Mouse (Mus musculus) thymus, postnatal 36 days (tissue): Measurements from ENCODE around the gene Secisbp2.

ENCODE experiments used
- DNase-seq, 2 experiments: peaks; one replicate each; pipeline ENCODE4 v3.0.0; 2022; ENCODE audit warnings: mixed read lengths in 2 of 2

Gene Secisbp2

GRCm38 (mm10) chr13:51685290-51685966, 33.9 kb downstream of the Secisbp2 start:
- no peak for DNase-seq

- no peak for DNase-seq
These were observed 35.5 kb downstream of the Secisbp2 start for GRCm38 (mm10) chr13:51686966-51687365.

- no peak for DNase-seq
These were observed 37.2 kb downstream of the Secisbp2 start for GRCm38 (mm10) chr13:51688688-51689087.

GRCm38 (mm10) chr13:51696481-51696880, 45.0 kb downstream of the Secisbp2 start:
- no peak for DNase-seq

- no peak for DNase-seq
These were observed 46.0 kb downstream of the Secisbp2 start for GRCm38 (mm10) chr13:51697455-51697854.

DNA sequence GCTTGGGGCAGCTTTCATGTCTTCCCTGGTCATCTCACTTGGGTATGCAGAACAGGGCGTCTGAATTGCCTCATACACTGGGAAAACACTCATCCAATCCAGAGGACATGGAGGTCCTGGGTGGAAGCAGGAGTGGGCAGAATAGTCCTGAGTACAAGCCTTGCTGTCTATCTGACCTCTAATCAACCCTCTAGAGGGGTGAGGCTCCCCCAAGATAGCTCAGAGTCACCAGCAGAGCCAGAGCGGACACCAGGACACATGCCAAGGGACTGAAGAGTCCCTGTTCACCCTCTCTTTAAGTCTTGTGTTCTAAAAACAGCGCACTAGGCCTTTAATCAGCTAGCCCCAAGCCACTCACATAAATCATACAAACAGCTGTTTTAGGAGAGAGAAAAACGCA, 46.4 kb downstream of the Secisbp2 start:
- DNase-seq = no peak

DNA sequence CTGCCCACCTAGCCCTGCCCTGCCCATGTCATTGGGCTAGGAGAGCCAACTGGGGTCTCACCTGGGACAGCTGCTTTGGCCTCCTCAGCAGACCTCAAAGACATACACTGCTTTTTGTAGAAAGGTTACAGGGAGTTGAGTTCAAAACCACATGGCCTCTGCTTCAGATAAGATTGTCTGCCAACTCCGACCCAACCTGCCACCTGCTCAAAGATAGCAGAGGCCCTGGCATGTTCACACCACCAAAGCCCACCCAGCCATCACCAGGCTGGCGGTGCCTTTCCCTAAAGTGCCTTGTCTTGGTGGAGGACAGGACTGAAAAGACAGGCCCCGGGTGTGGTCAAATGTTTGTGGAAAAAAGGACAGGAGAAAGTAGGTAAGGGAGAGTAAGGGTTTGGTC, 46.8 kb downstream of the Secisbp2 start:
- no peak for DNase-seq

- no peak for DNase-seq
These were observed 52.4 kb downstream of the Secisbp2 start for GRCm38 (mm10) chr13:51703893-51704292.

DNA sequence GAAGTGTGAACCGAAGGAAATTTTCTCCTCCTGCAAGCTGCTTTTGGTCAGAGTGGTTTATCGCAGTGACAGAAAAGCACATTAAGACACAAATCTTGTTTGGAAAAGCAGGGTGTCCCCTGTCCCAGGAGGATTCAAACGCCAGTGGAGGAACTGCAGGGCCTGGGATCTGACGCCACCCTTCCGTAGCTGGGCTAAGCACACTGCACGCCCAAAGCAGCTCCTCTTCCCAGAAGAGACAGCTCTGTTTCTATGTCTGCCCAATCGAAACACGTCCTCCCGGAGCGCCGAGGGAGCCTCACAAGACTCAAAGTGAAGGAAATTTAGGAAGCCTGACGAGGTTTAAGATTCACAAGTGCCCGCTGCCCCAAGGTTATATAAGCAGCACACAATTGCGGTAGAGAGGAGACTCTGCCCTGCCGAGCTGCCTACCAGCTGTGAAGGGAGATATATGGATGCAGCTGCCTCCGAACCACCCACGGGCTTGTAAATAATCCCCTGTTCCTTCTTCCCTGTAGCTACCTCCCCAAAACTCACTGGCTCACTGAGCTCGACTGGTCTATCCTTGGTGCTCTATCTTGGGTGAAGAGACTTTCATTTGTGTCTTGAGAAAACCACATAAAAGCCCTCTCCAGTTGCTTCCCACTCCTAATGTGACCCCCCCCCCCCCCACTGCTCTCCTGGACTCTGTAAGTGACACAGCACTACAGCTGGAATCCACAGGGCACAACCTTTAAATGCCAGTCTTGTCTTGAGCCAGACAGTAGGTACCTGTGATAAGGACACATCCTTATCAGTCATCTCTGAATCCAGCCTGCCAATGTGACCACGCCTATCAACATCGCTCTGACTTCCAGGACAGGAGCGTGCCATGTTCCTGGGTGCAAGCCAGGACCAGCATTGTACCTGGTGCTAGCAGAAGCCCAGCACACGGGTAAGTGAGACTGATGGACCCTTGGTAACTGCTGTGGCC, 54.7 kb downstream of the Secisbp2 start:
- DNase-seq = no peak

- no peak for DNase-seq
These were observed 59.2 kb downstream of the Secisbp2 start for GRCm38 (mm10) chr13:51710738-51711137.

DNA sequence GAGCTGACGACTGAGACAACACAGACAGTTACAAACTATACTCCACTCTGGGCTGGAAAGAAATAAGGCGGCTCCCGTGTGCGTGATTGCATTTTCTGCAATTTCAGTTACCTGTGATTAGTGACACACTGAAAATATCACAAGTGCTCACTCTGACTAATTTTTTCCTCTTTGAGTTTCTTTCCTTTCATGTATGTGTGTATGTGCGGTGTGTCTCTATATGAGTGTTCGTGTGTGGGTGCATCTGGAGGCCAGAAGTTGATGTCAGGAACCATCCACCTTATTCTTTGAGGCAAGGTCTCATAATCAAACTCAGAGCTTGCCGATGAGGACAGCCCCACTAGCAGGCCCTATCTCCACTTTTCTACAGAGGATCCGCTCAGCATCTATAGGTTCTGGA, 60.5 kb downstream of the Secisbp2 start:
- no peak for DNase-seq

- no peak for DNase-seq
These were observed 65.1 kb downstream of the Secisbp2 start for GRCm38 (mm10) chr13:51716350-51717263.

- no peak for DNase-seq
These were observed 67.8 kb downstream of the Secisbp2 start for GRCm38 (mm10) chr13:51719256-51719655.

DNA sequence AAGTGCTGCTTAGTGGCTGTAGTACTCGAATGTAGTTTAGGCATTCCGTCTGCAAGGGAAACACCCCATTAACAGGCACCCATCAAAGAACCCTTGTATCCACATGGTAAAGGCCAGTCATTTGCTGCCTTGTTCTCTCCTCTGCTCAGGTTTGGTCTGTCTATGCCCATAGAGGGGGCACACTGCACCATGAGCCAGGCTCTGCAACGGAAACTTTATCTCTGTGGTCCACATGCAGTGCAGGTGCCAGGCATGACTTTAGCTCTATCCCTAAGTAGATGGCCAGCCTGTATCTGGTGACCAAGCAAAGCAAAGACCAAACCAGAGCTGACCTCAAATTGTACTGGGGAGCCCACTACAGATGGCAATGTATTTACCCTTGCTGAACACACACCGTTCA, 69.1 kb downstream of the Secisbp2 start:
- no peak for DNase-seq

- no peak for DNase-seq
These were observed 71.6 kb downstream of the Secisbp2 start for GRCm38 (mm10) chr13:51723114-51723513.

DNA sequence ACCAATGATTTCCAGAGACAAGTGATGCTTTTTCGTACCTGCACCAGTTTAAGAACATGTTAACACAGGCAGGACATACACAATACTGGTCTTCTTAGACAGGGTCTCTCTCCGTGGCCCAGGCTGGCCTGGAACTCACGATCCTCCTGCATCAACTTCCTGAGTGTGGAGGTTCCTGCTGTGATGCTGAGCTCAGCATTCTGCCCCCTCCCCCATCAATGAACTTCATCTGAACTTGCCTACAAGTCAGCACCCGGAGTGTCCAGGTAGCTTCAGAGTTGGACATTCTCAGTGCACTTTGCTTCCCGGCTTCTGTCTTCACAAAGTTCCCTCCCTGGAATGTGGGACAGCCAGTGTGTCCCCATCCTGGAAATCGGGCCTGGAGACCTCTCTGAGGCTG, 73.1 kb downstream of the Secisbp2 start:
- DNase-seq = no peak

DNA sequence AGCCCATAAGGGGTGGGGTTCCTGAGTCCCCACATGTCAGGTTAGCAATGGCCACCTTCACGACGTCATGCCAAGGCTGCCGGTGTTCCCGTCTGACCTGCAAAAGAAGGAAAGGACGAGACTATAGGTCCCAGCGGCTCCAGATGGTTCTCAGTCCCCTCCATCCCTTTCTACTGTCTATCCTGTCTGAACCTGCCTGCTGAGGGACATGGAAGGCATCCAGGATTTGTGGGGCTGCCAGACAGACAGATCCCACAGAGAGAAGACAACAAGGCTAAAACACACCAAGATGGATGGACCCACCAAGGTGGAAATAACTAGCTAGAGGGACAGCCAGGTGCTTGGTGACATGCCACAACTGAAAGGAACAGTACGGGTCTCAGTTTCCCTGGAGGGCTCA, 73.9 kb downstream of the Secisbp2 start:
- DNase-seq = no peak

DNA sequence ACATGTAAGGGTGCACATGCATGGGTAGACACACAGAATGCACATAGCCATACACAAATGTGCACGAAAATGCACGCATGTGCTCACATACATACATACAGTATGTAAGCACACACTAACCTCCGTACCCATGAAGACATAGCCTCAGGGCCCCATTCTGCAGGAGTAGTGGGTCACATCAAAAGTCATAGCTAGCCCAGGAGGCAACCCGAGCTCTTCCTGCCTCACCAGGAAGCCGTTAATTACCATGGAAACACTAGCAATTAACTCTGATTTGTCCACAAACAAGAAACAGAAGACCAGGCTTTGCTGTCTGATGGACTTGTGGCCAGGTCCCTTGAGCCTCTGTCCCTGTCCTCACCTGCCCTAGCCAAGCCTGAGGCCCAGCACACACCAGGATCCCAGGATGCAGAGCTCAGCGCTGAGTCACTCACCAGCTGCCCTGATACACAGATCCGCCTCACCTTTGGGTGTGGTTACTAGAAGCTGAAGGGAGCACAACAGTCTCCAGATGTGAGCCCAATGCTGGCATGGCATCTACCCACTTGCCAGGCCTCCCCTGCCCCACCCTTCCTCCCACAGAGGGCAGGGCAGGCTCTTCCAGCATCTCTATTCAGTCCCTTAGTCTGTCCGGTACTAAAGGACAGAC, 74.6 kb downstream of the Secisbp2 start:
- no peak for DNase-seq

- no peak for DNase-seq
These were observed 75.9 kb downstream of the Secisbp2 start for GRCm38 (mm10) chr13:51727364-51727763.

DNA sequence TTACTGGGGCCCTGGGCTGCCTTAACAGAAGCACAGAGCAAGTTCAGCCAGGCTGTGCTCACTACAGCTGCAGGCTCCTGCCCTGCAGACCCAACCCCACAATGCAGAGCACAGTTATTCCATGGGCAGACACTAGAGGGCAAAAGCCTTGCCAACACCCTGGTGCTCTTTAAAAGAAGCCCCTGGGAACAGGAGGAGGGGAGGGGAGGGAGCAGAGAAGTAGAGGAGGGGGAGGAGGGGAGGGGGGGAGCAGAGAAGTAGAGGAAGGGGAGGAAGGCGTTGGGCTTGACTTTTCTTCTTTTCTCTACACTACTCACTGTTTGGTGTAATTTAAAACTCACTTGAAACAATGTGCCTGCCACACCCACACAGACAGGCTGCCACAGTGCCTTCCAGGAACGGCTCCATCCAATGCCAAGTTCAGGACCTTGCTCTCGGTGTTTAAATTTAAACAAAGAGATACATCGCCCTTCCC, 78.4 kb downstream of the Secisbp2 start:
- DNase-seq = peak; percentile 65 to 73

- no peak for DNase-seq
These were observed 80.0 kb downstream of the Secisbp2 start for GRCm38 (mm10) chr13:51731474-51731873.

DNA sequence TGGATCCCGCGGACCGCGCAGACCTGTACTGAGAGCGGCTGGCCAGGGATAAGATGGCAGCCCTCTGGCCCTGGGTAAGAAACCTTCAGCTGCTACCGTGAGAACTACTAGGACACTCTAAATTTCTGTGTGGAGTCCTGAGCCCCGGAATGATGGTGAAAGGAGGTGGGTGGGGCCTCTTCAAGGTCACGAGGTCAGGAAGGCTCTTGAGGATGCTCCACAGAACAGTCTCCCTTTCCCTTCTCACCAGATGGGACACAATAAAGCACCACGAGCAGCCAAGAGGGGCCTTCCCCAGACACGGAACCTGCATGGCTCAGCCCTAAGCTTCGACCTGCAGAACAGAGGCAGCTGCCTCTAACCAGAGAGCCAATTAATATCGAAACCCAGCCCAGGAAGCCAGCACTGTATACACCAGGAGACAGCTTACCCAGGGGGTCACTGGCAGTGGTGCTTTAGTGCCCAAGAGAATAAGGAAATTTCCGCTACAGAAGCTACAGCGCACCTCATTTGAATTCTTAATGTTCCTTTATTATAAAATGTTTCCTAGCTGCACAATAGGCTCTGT, 80.7 kb downstream of the Secisbp2 start:
- DNase-seq = no peak
